Mouse (Mus musculus) olfactory bulb, adult 2 months (tissue): ENCODE data around the gene Ank3.

Source experiments
- CTCF ChIP-seq: fragments of 200-500 bp; IDR thresholded peaks from 2 replicates; pipeline ENCODE4 v1.5.1; 2012; ENCODE audit warnings: low read depth, mild to moderate bottlenecking, low read length, moderate library complexity; ENCODE audit not compliant: insufficient read depth
- POLR2A ChIP-seq: fragments of 200-500 bp; IDR thresholded peaks from 2 replicates; pipeline ENCODE4 v1.6.1; 2012; ENCODE audit warnings: mild to moderate bottlenecking, low read depth, low read length, moderate library complexity; ENCODE audit not compliant: insufficient read depth

DNA sequence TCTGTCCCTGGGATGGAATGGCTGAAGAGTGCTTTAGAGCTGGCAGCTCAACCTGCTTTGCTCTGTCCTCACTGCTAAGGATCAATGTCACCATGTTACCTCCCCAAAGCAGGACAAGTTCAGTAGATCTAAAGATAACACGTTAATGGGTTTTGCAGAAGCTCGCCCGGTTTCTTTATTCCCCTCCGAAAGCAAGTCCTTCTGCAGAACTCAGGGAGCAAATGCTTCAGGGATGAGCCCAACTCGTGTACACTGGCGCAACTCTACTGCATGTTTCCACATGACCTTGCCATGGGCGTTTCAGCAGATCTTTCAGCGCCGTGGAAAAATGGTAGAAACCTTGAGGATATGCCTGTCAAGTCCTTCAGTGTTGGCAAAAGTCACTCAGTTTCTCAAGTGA, 247.4 kb downstream of the Ank3 start:
- TF ChIP-seq CTCF (no peak), POLR2A (no peak)
